Mouse (Mus musculus): ENCODE measurements at regions not wholly inside any gene's neighbourhood (a gene's known extent, or its start where the extent isn't known, plus 50 kb on each side); places are given as distances from the start of the nearest gene placed in this dataset.

GRCm38 (mm10) chr2:169147655-169148054 lies 192.3 kb upstream of the Zfp64 start:
- no peak for DNase-seq (ENCODE audit: low spot score in 2 of 2)

GRCm38 (mm10) chr2:169142224-169142623 lies 186.8 kb upstream of the Zfp64 start:
- DNase-seq (ENCODE audit: low spot score in 2 of 2), result no peak

- DNase-seq (ENCODE audit: low spot score in 2 of 2), result peak in 1 of 2 experiments; percentile 25
These were observed 178.5 kb upstream of the Zfp64 start for GRCm38 (mm10) chr2:169133855-169134254.

GRCm38 (mm10) chr2:169125476-169125875 lies 170.1 kb upstream of the Zfp64 start:
- no peak for DNase-seq (ENCODE audit: low spot score in 2 of 2)

GRCm38 (mm10) chr2:169122887-169123286 lies 167.5 kb upstream of the Zfp64 start:
- no peak for DNase-seq (ENCODE audit: low spot score in 2 of 2)

- DNase-seq (ENCODE audit: low spot score in 2 of 2), result no peak
These were observed 161.5 kb upstream of the Zfp64 start for GRCm38 (mm10) chr2:169116841-169117240.

GRCm38 (mm10) chr2:169109044-169109443 lies 153.7 kb upstream of the Zfp64 start:
- no peak for DNase-seq (ENCODE audit: low spot score in 2 of 2)

- peak; percentile 15 to 44 for DNase-seq (ENCODE audit: low spot score in 2 of 2)
These were observed 152.7 kb upstream of the Zfp64 start for GRCm38 (mm10) chr2:169108037-169108436.

GRCm38 (mm10) chr2:169101506-169102261 lies 146.3 kb upstream of the Zfp64 start:
- DNase-seq (ENCODE audit: low spot score in 2 of 2), result no peak

GRCm38 (mm10) chr2:169100516-169100915 lies 145.1 kb upstream of the Zfp64 start:
- no peak for DNase-seq (ENCODE audit: low spot score in 2 of 2)

GRCm38 (mm10) chr2:169099678-169100077 lies 144.3 kb upstream of the Zfp64 start:
- no peak for DNase-seq (ENCODE audit: low spot score in 2 of 2)

- no peak for DNase-seq (ENCODE audit: low spot score in 2 of 2)
These were observed 143.2 kb upstream of the Zfp64 start for GRCm38 (mm10) chr2:169098591-169098990.

GRCm38 (mm10) chr2:169094011-169094754 lies 138.8 kb upstream of the Zfp64 start:
- DNase-seq (ENCODE audit: low spot score in 2 of 2), result no peak

GRCm38 (mm10) chr2:169090256-169090655 lies 134.9 kb upstream of the Zfp64 start:
- DNase-seq (ENCODE audit: low spot score in 2 of 2), result no peak

- peak in 1 of 2 experiments; percentile 7 for DNase-seq (ENCODE audit: low spot score in 2 of 2)
These were observed 133.6 kb upstream of the Zfp64 start for GRCm38 (mm10) chr2:169088870-169089484.

GRCm38 (mm10) chr2:169088301-169088700 lies 132.9 kb upstream of the Zfp64 start:
- no peak for DNase-seq (ENCODE audit: low spot score in 2 of 2)

- no peak for DNase-seq (ENCODE audit: low spot score in 2 of 2)
These were observed 115.9 kb upstream of the Zfp64 start for GRCm38 (mm10) chr2:169071267-169071666.

- DNase-seq (ENCODE audit: low spot score in 2 of 2), result no peak
These were observed 109.8 kb upstream of the Zfp64 start for GRCm38 (mm10) chr2:169065166-169065698.

- DNase-seq (ENCODE audit: low spot score in 2 of 2), result peak; percentile 61 to 70
These were observed 106.1 kb upstream of the Zfp64 start for GRCm38 (mm10) chr2:169061520-169061919.

- DNase-seq (ENCODE audit: low spot score in 2 of 2), result no peak
These were observed 105.1 kb upstream of the Zfp64 start for GRCm38 (mm10) chr2:169060495-169060894.

- DNase-seq (ENCODE audit: low spot score in 2 of 2), result no peak
These were observed 102.4 kb upstream of the Zfp64 start for GRCm38 (mm10) chr2:169057831-169058230.

- no peak for DNase-seq (ENCODE audit: low spot score in 2 of 2)
These were observed 94.6 kb upstream of the Zfp64 start for GRCm38 (mm10) chr2:169049947-169050346.
